Mouse (Mus musculus) fat pad, adult 2 months (tissue): ENCODE data around the gene Opn1sw.
"Not testable (repeated sequence)": the region's sequence is repeated elsewhere in the genome, so short reads cannot be mapped to it uniquely, and the experiment has no call there.

Source experiments
- DNase-seq: peaks from one replicate; pipeline ENCODE4 v3.0.0-alpha.2; 2011; ENCODE audit warnings: low read depth, low spot score; ENCODE audit errors: extremely low read depth

Gene Opn1sw

DNA sequence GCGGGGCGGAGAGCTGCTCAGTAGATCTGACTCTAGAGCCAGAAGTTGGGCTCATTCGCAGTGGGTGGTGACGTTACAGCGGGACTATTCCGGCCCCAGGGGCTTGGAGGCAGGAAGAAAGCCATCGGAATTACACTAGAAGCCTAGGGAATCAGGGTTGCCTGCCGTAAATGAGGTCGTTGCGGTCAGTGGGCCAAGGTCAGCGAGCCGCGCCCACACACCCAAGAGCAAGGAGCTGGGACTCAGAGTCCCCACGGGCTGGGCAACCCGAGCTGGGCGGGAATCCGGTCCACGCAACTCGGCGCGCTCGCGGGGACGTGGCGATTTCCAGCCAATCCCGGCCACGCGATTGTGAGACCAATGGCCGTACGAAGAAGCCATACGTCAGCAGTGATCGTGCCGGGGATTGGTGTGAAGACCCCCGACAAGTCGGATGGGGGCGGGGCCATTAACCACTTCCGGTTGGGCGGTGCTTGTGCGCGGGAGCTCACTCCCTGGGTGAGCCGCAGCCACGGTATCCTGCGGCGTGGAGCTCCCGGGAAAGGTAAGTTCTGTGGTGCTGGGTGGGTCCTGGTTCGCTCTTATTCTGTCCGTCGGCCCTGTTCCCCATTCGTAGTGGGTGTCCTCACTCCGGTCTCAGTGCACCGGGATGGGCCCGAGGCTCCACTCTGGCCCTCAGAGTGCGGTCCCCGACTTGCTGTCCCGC is 40.5 kb downstream of the Opn1sw start, which contains the start of gene Calu:
Calu (plus strand) TSS at position 405 of the 706 bp plus-strand sequence.
- peak; percentile 78 for DNase-seq

DNA sequence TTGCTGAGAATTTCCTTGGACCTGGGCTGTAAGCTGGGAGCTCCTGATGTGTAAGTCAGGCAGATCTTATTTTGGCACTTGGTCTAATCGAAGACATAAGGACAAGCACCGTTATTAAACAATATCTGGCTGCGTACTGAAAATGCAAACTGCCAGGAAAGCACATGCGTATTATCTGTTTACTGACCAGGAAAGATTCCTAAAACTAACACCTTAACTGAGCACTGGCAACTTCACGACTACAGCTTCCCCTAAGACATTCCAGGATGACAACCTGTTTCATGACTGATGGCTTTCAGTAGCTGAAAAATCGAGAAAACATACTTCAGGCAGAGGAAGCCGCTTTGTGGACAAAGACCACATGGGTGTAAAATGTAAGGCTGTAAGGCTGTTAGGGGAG is 41.1 kb downstream of the Opn1sw start:
- no peak for DNase-seq

DNA sequence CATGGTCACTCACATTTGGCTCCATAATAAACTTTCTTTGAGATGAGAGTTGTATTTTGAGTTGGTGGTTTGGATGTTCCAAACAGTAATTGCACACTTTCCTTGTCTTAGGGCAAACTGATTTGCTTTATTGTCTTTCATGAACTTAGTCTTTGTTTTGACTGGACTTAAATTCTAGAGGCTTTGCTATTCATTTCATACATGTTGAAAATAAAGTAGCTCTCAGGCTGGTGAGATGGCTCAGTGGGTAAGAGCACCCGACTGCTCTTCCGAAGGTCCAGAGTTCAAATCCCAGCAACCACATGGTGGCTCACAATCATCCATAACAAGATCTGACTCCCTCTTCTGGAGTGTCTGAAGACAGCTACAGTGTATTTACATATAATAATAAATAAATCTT is 41.8 kb downstream of the Opn1sw start:
- not testable (repeated sequence) for DNase-seq

DNA sequence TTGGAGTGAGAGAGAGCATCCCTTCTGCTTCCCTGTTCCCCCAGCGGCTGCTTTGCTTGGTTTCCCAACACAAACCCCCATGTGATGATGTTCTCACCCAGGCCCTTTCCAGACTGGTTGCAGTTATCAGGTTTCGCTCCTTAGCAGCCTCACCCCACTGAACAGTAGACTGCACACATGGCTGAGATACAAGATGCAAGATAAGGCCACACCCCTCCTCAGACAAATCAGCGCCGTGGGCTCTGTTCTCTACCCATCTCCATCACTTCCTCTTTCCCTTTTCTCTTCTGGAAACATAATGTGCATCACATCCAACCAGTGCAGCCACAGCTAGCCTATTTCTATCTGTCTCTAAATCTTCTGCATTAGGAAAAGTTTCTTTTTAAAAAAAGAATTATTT is 58.8 kb downstream of the Opn1sw start:
- no peak for DNase-seq

DNA sequence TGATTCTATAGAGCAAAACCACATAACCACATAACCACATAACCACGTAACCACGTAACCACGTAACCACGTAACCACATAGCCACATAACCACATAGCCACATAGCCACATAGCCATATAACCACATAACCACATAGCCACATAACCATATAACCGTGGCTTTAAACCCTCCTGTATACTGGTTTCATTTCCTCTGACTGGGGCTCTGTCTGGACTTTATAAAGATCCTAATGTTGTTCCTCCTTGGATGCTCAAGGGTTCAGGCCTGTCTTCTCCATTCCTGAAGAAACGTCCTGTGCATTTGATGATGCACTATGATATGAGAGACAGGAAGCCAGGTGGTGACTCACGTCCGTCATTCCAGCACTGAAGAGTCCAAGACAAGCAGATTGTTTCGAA is 61.3 kb downstream of the Opn1sw start:
- no peak for DNase-seq
